ENCODE assay signal across 8 mouse cellular contexts in the genomic region with DNA sequence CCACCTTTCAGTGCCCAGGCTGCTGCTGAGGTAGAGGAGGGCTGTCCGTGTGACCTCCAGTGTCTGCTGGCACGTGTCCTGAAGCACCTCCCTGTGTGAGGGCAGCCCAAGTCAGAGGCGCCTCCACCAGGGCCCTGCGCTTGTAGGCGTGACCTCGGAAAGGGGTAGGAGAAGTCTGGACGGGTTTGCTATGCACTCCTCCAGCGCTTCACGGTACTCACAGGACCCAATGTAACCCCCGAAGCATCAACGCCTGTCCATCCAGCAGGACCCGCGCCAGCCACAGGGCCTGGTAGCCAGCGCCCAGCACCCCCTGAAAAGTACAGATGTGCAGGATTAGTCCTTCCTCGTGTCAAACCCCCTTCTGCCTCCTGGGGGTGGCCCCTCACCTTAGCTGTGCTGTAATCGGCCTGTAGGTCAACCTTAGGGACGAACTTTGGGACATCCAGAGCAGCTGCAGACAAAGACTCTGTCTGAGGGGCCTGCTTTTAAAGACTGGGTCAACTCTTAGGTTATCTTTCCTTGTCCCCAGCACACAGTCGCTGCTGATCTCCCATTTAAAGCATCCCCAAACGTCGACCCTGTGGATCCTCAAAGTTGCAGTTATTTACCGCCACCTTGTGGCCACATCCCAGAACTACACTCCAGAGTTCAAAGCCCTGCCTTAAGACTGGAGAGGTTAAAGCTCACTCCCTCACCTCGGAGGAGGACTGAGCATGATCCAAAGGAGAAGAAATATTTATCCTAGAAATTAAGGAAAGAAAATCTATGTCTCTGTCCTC. TPM values are rescaled to one million over a fixed set of nuclear protein-coding genes. Genes with fewer than 3 reads are reported as not detected.
DNase-seq lines count a peak whose midpoint lies in the region; ATAC-seq lines count a peak whose summit lies in the region.

No protein-coding gene starts in this region.

- H3K36me3 ChIP-seq in embryonic facial prominence, embryonic 10.5 days (replicated peaks): no peaks in the 10 kb centered on the region
- H3K36me3 ChIP-seq in heart, embryonic 11.5 days (ENCODE audit: control insufficient read depth, insufficient read depth, low read length): no peaks in the 10 kb centered on the region
- no peaks in the 10 kb centered on the region for H3K36me3 ChIP-seq in kidney, embryonic 16.5 days (ENCODE audit: insufficient read depth, low read length)
- no peaks in the 10 kb centered on the region for H3K36me3 ChIP-seq in stomach, embryonic 15.5 days

- ATAC-seq in heart, embryonic 11.5 days (replicated peaks; ENCODE audit: insufficient number of reproducible peaks, low FRiP score, low TSS enrichment): 0 out of 2 replicates have a peak, but pooled peaks have one; percentile 27
- ATAC-seq in kidney, embryonic 16.5 days (ENCODE audit: low FRiP score, low TSS enrichment): peak; percentile 28; the same call in 1 of the 2 replicates
- 0 out of 2 replicates have a peak, but pooled peaks have one; percentile 16 for ATAC-seq in stomach, embryonic 15.5 days (ENCODE audit: insufficient read depth, low FRiP score, low read depth)

- H3K4me3 ChIP-seq in embryonic facial prominence, embryonic 10.5 days: no peak overlapping the region
- H3K4me3 ChIP-seq in heart, embryonic 11.5 days (ENCODE audit: low read depth, low read length): no peak overlapping the region
- H3K4me3 ChIP-seq in kidney, embryonic 16.5 days (ENCODE audit: low read length): no peak overlapping the region
- no peak overlapping the region for H3K4me3 ChIP-seq in stomach, embryonic 15.5 days (replicated peaks)

- WGBS in embryonic facial prominence, embryonic 10.5 days: 29% methylated on average over 22 of the region's 22 CpGs
- WGBS in heart, embryonic 11.5 days (ENCODE audit: insufficient replicate concordance): 29% methylated on average over 22 of the region's 22 CpGs
- 36% methylated on average over 22 of the region's 22 CpGs for WGBS in kidney, embryonic 16.5 days
- WGBS in stomach, embryonic 15.5 days: 37% methylated on average over 22 of the region's 22 CpGs

- H3K4me1 ChIP-seq in embryonic facial prominence, embryonic 10.5 days: peaks cover 19% of the 10 kb centered on the region
- H3K4me1 ChIP-seq in heart, embryonic 11.5 days (ENCODE audit: control insufficient read depth, insufficient read depth, low read length): peaks cover 3% of the 10 kb centered on the region
- H3K4me1 ChIP-seq in kidney, embryonic 16.5 days (ENCODE audit: insufficient read depth, low read length): peaks cover 2% of the 10 kb centered on the region; the same call in 1 of the 2 replicates
- H3K4me1 ChIP-seq in stomach, embryonic 15.5 days: 0 out of 2 replicates have a peak, but pooled peaks cover 2% of the 10 kb centered on the region

- H3K27me3 ChIP-seq in embryonic facial prominence, embryonic 10.5 days (replicated peaks; ENCODE audit: low read depth, poor library complexity, severe bottlenecking): peaks cover 11% of the 10 kb centered on the region
- no peaks in the 10 kb centered on the region; the same call in none of the 2 replicates for H3K27me3 ChIP-seq in heart, embryonic 11.5 days (ENCODE audit: control insufficient read depth, insufficient read depth, low read length)
- H3K27me3 ChIP-seq in kidney, embryonic 16.5 days (ENCODE audit: insufficient read depth, low read length): no peaks in the 10 kb centered on the region
- 0 out of 2 replicates have a peak, but pooled peaks cover 5% of the 10 kb centered on the region for H3K27me3 ChIP-seq in stomach, embryonic 15.5 days (replicated peaks)

- H3K27ac ChIP-seq in embryonic facial prominence, embryonic 10.5 days (replicated peaks): no peak overlapping the region
- H3K27ac ChIP-seq in heart, embryonic 11.5 days (ENCODE audit: low read depth, low read length): no peak overlapping the region
- no peak overlapping the region for H3K27ac ChIP-seq in kidney, embryonic 16.5 days (ENCODE audit: low read length)
- H3K27ac ChIP-seq in stomach, embryonic 15.5 days: no peak overlapping the region

- no peaks in the 10 kb centered on the region for H3K9me3 ChIP-seq in embryonic facial prominence, embryonic 10.5 days
- H3K9me3 ChIP-seq in heart, embryonic 11.5 days (replicated peaks; ENCODE audit: control insufficient read depth, low read length): no peaks in the 10 kb centered on the region
- H3K9me3 ChIP-seq in kidney, embryonic 16.5 days (ENCODE audit: low read length): no peaks in the 10 kb centered on the region
- H3K9me3 ChIP-seq in stomach, embryonic 15.5 days: no peaks in the 10 kb centered on the region

- H3K9ac ChIP-seq in heart, embryonic 11.5 days (ENCODE audit: low read depth, low read length): no peak overlapping the region
- H3K9ac ChIP-seq in kidney, embryonic 16.5 days (replicated peaks; ENCODE audit: low read length): no peak overlapping the region
- no peak overlapping the region for H3K9ac ChIP-seq in stomach, embryonic 15.5 days

- peak overlapping the region; percentile 36; the same call in 1 of the 2 replicates for H3K4me2 ChIP-seq in heart, embryonic 11.5 days
- H3K4me2 ChIP-seq in kidney, embryonic 16.5 days (replicated peaks; ENCODE audit: low read depth, low read length): no peak overlapping the region
- H3K4me2 ChIP-seq in stomach, embryonic 15.5 days: no peak overlapping the region

- peak; percentile 76 for DNase-seq in CD4-positive helper T cell, adult 2 months (ENCODE audit: low read depth, low spot score)
- DNase-seq in adrenal gland, postnatal 14 days: peak; percentile 79
- DNase-seq in embryonic facial prominence, embryonic 10.5 days (ENCODE audit: low spot score): peak; percentile 84
- DNase-seq in liver: peak; percentile 72
- DNase-seq in natural killer cell, adult 2 months (ENCODE audit: low spot score in 2 of 2): peak; percentile 54 to 69

RNA-seq across cellular contexts. Expression of a gene that starts 9.4 kb away (rescaled TPM):
- 10.4 and 19.3 TPM in 2 replicates for total RNA-seq in adrenal gland, postnatal 14 days (2021)
- polyA plus RNA-seq in embryonic facial prominence, embryonic 10.5 days (2016; fragmentation: Nextera tagmentation; extraction: Ambion mirVana): 0.94 and 1.6 TPM in 2 replicates
- polyA plus RNA-seq in heart, embryonic 11.5 days (2014; fragmentation: Nextera tagmentation; extraction: Ambion mirVana): 1.3 and 2.4 TPM in 2 replicates
- polyA plus RNA-seq in kidney, embryonic 16.5 days (2015; fragmentation: Nextera tagmentation; extraction: Ambion mirVana): 4.8 and 5.5 TPM in 2 replicates
- 6.4 and 7.1 TPM in 2 replicates for polyA plus RNA-seq in stomach, embryonic 15.5 days (2015; fragmentation: Nextera tagmentation; extraction: Ambion mirVana)

RNA-seq across cellular contexts. Expression of a gene that starts 24.9 kb away (rescaled TPM):
- total RNA-seq in adrenal gland, postnatal 14 days (2021): 9.7 and 18.1 TPM in 2 replicates
- 1.2 and 1.3 TPM in 2 replicates for polyA plus RNA-seq in embryonic facial prominence, embryonic 10.5 days (2016; fragmentation: Nextera tagmentation; extraction: Ambion mirVana)
- polyA plus RNA-seq in heart, embryonic 11.5 days (2014; fragmentation: Nextera tagmentation; extraction: Ambion mirVana): 38.1 and 39.1 TPM in 2 replicates
- 2.6 and 3.1 TPM in 2 replicates for polyA plus RNA-seq in kidney, embryonic 16.5 days (2015; fragmentation: Nextera tagmentation; extraction: Ambion mirVana)
- 4.5 and 5.7 TPM in 2 replicates for polyA plus RNA-seq in stomach, embryonic 15.5 days (2015; fragmentation: Nextera tagmentation; extraction: Ambion mirVana)
